Mouse (Mus musculus): ENCODE measurements around the gene Hdac4. TPM values are rescaled to one million over a fixed set of nuclear protein-coding genes. Genes with fewer than 3 reads are reported as not detected.

Hdac4 gene
- polyA plus RNA-seq, 1 experiment = 22.6 TPM

DNA sequence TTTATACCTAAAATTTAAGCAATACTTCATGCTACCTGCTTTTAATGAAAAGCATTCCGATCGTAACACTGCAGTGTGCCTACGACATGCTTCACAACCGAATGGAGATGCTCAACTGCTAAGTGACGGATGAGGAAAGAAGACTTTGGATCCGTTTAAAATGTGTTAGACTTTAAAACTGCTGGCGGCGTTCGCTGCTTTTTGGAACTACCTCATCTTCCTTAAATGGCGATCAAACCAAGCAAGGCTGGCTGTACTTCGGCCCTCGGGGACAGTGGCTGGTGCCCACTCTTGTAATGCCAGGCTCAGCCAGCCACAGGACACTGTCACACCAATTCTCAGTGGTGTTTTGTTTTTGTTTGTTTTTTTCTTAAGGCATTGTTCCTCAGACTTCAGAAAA lies 263.3 kb downstream of the Hdac4 start:
- no peak for DNase-seq

DNA sequence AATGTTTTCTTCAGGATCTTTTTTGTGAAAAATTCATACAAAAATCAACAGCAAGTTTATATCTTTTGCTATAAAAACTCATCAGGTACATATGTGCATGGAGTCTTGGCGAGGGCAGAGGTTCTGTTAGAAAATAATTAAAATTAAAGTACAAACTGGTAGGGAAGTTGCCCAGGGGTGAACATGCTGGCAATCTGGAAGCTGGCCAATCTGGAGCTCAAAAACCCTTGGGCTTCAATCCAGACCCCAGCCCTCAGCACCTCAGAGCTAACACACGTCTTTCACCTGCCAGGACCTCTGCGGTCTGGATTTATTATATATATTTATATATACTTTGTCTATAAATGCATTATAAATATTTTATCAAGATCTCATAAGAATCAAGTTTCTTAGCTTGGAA lies 263.7 kb downstream of the Hdac4 start:
- TF ChIP-seq POLR2A (IDR thresholded peaks at IDR 0.05; ENCODE audit: borderline replicate concordance, extremely low read depth, low read depth, low read length) = no peak
- no peak for TF ChIP-seq CTCF (IDR thresholded peaks at IDR 0.05; ENCODE audit: insufficient read depth, low read length)
- 73% methylated on average over 3 of the region's 3 CpGs for WGBS
- H3K4me3 ChIP-seq (replicated peaks; ENCODE audit: extremely low read depth, low read depth, low read length) = no peak overlapping the region
- H3K4me1 ChIP-seq (ENCODE audit: control insufficient read depth, insufficient read depth, low read length) = peaks cover 6% of the 10 kb centered on the region; the same call in 1 of the 2 replicates
- no peak for DNase-seq

More for the DNA sequence above, 263.3 kb downstream of the Hdac4 start:
- Histone ChIP-seq H3K4me1 (ENCODE audit: control insufficient read depth, insufficient read depth, low read length) (peaks cover 6% of the 10 kb centered on the region; the same call in 1 of the 2 replicates), H3K4me3 (replicated peaks; ENCODE audit: extremely low read depth, low read depth, low read length) (no peak overlapping the region)
- 89% methylated on average over 12 of the region's 12 CpGs for WGBS
- no peak for TF ChIP-seq CTCF (IDR thresholded peaks at IDR 0.05; ENCODE audit: insufficient read depth, low read length)
- no peak for TF ChIP-seq POLR2A (IDR thresholded peaks at IDR 0.05; ENCODE audit: borderline replicate concordance, extremely low read depth, low read depth, low read length)

DNA sequence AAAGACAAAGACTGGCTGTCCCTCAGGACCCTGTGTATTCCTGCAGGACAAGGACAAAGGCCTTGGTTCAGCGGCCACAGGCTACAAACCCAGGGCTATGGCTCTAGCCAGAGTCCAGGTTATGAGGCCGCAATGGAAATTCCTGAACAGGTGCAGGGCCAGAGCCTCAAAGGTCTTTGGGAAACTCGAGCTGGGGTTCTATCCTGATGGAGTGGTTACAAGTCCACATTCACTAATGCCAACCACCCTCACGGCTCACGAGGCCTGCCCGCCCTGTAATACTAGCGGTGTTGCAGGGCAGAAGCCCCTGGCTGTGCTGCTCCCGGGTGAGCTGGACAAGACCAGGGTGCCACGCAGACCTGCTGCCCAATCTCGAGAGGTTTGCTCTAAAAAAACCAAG lies 264.3 kb downstream of the Hdac4 start:
- TF ChIP-seq POLR2A (IDR thresholded peaks at IDR 0.05; ENCODE audit: borderline replicate concordance, extremely low read depth, low read depth, low read length) = no peak
- TF ChIP-seq CTCF (IDR thresholded peaks at IDR 0.05; ENCODE audit: insufficient read depth, low read length) = no peak
- no peak for DNase-seq

DNA sequence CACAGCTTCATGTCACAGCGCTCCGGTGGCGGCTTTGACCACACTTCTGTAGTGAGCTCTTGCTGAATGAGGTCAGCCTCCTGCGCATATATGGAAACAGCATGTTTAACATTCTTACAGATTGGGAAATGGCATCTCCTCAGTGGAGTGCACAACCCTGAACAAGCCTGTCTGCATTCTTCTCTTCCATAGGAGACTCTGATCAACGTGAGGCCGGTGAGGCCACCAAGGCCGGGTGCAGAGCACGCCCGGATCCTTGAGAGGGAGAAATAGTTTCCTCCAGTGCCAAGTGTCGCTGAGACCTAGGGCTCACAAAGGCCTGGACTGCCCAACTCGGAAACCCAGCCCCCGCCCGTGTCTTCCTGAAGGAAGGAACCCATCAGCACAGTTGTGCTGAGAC lies 266.4 kb downstream of the Hdac4 start:
- WGBS = 58% methylated on average over 13 of the region's 13 CpGs
- H3K4me3 ChIP-seq (replicated peaks; ENCODE audit: extremely low read depth, low read depth, low read length) = no peak overlapping the region
- peaks cover 6% of the 10 kb centered on the region; the same call in 1 of the 2 replicates for H3K4me1 ChIP-seq (ENCODE audit: control insufficient read depth, insufficient read depth, low read length)
- DNase-seq = peak; percentile 54
- no peak for TF ChIP-seq CTCF (IDR thresholded peaks at IDR 0.05; ENCODE audit: insufficient read depth, low read length)
- TF ChIP-seq POLR2A (IDR thresholded peaks at IDR 0.05; ENCODE audit: borderline replicate concordance, extremely low read depth, low read depth, low read length) = no peak

More for the DNA sequence above, 264.3 kb downstream of the Hdac4 start:
- 81% methylated on average over 10 of the region's 10 CpGs for WGBS
- Histone ChIP-seq H3K4me3 (replicated peaks; ENCODE audit: extremely low read depth, low read depth, low read length) (no peak overlapping the region), H3K4me1 (ENCODE audit: control insufficient read depth, insufficient read depth, low read length) (peaks cover 6% of the 10 kb centered on the region; the same call in 1 of the 2 replicates)

DNA sequence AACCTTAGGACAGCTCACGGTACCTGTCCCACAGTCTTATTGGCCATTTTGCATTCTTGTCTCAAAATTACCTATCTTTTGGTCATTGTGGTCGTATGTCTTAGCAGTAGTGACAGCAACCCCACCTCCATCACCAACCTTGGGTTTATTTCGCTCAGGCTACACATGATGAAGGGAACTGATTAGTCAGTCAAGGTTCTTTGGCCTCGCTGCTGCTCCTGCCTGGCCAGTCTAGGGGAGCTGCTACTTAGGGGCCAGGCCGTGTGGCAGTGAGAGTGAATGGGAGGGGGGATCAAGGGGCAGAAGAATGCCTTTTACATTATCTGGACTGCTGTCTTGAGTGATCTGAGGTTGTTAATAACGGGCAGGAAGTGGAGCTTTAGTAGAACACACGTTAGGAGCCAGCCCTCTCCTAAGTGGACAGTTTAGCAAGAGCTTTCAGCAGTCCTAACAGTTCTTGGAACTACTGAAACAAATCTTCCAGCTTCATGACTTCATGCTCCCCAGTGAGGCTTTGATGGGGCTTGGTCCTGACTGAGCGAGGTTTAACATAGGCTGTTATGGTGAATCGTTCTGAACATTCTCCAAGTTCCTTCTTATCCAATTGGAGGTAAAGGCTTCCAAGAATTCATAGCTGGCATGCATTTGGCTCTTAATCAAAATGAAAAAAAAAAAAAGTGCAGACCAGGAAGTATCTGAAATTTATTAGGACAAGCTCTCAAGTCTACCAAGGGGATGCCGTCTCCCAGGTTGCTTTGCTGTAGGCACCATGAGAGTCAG lies 267.8 kb downstream of the Hdac4 start:
- no peak for TF ChIP-seq POLR2A (IDR thresholded peaks at IDR 0.05; ENCODE audit: borderline replicate concordance, extremely low read depth, low read depth, low read length)
- TF ChIP-seq CTCF (IDR thresholded peaks at IDR 0.05; ENCODE audit: insufficient read depth, low read length) = no peak
- H3K4me1 ChIP-seq (ENCODE audit: control insufficient read depth, insufficient read depth, low read length) = peaks cover 3% of the 10 kb centered on the region; the same call in 1 of the 2 replicates
- DNase-seq = no peak
- 67% methylated on average over 10 of the region's 10 CpGs for WGBS
- no peak overlapping the region for H3K4me3 ChIP-seq (replicated peaks; ENCODE audit: extremely low read depth, low read depth, low read length)

DNA sequence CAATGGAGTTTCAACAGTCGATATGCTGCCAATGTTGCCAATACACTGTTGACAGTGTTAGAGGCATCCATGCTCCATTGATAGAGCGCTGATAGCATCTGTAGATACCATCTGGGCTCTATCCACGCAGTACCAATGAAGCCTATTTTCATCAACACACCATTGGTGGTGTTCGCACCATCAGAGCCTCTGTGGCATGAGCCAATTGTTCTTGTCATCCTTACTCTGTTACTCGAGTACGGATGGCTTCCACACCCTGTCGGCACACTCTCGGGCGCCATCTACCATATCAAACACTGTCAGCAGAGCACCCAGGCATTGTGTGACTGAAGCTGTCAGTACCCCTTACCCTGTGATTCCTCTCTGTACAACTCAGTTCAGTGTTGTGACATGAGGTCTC lies 271.9 kb downstream of the Hdac4 start:
- Histone ChIP-seq H3K4me1 (ENCODE audit: control insufficient read depth, insufficient read depth, low read length) (no peaks in the 10 kb centered on the region), H3K4me3 (replicated peaks; ENCODE audit: extremely low read depth, low read depth, low read length) (no peak overlapping the region)
- DNase-seq = no peak
- TF ChIP-seq CTCF (IDR thresholded peaks at IDR 0.05; ENCODE audit: insufficient read depth, low read length) (no peak), POLR2A (IDR thresholded peaks at IDR 0.05; ENCODE audit: borderline replicate concordance, extremely low read depth, low read depth, low read length) (no peak)
- 94% methylated on average over 9 of the region's 9 CpGs for WGBS

DNA sequence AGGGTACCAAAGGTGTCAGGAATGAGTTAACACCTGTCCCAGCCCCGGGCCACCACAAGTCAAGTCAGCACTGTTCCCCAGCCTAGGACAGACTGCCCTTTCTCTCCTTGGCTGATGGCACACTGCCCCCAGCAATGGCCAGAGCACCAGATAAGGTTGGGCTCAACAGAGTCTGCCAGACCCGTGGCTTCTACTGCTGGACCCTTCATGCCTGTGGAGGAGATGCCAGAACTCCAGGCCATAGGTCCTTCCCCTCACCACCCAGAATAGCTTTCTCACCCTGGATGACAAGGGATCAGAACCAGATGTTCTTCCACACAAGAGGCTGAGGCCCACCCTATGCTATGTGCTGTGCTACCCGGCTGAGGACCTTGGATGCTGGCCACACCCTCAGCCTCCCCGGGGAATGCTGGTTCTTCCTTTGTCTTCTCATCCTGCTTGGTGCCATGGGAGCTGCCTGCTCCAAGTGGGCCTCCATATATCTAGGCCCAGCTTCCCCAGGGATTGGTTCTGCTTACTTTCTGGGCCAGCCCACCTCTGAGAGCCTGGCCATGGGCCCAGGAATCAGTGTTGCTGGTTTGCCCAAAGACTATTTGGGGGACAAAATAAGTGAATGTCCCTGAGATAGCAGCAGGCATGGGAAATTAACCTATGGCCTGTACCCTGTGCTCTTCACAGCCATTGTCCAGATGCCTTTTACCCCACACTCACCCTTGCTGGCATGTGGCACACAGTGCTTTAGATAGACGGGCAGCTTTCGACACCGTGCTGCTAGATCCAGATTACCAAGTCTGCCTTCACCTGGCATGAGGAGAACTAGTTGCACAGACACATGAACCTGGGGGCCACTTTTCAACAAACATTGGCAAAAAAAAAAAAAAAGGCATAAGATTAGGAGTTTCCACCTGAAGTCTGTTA lies 273.0 kb downstream of the Hdac4 start:
- no peak for TF ChIP-seq POLR2A (IDR thresholded peaks at IDR 0.05; ENCODE audit: borderline replicate concordance, extremely low read depth, low read depth, low read length)
- no peak for TF ChIP-seq CTCF (IDR thresholded peaks at IDR 0.05; ENCODE audit: insufficient read depth, low read length)
- H3K4me1 ChIP-seq (ENCODE audit: control insufficient read depth, insufficient read depth, low read length) = no peaks in the 10 kb centered on the region
- WGBS = 60% methylated on average over 7 of the region's 7 CpGs
- no peak for DNase-seq
- H3K4me3 ChIP-seq (replicated peaks; ENCODE audit: extremely low read depth, low read depth, low read length) = no peak overlapping the region

DNA sequence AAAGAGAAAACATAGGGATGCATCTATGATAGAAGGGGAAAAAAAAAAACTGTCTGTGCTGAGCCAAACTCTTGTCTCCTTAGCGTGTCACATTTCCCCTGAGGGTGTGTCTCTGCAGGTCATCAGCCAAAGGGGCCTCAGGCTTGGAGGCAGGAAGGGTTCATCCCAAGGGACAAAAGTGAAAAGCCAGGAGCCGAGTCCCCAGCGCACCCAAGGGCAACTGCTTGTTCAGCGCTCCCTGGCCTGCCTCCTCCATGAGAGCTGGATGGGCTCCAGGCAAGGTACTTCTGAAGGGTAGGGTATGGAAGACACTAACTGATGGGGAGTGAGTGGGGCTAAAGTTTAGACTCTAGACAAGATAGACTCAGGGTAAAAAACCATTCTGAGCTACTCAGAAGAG lies 273.8 kb downstream of the Hdac4 start:
- no peak for DNase-seq
- H3K4me3 ChIP-seq (replicated peaks; ENCODE audit: extremely low read depth, low read depth, low read length) = no peak overlapping the region
- no peaks in the 10 kb centered on the region for H3K4me1 ChIP-seq (ENCODE audit: control insufficient read depth, insufficient read depth, low read length)
- WGBS = 73% methylated on average over 4 of the region's 4 CpGs
- no peak for TF ChIP-seq CTCF (IDR thresholded peaks at IDR 0.05; ENCODE audit: insufficient read depth, low read length)
- TF ChIP-seq POLR2A (IDR thresholded peaks at IDR 0.05; ENCODE audit: borderline replicate concordance, extremely low read depth, low read depth, low read length) = no peak

DNA sequence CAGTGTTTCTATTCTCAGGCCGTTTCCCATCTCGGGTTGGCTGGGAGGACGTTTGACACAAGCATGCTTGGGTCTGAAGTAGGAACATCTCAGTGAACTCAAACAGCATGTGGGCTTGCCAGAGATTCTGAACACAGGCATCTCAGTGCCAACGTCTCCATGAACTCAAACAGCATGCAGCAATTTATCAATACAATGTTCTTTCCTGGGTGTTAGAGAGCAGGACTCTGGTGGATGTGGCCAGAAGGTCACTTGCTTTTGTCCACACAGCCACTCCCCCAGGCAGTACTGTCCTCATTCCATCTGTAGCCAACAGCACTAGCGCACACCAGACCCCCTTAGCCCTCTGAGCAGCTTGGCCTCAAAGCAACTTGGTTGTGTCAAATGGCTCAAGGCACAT lies 274.2 kb downstream of the Hdac4 start:
- no peak overlapping the region for H3K4me3 ChIP-seq (replicated peaks; ENCODE audit: extremely low read depth, low read depth, low read length)
- H3K4me1 ChIP-seq (ENCODE audit: control insufficient read depth, insufficient read depth, low read length) = no peaks in the 10 kb centered on the region
- 60% methylated on average over 5 of the region's 5 CpGs for WGBS
- DNase-seq = no peak
- no peak for TF ChIP-seq POLR2A (IDR thresholded peaks at IDR 0.05; ENCODE audit: borderline replicate concordance, extremely low read depth, low read depth, low read length)
- TF ChIP-seq CTCF (IDR thresholded peaks at IDR 0.05; ENCODE audit: insufficient read depth, low read length) = no peak
